Mouse (Mus musculus) intestine, postnatal 0 days (tissue): ENCODE measurements around the gene Klhl31. TPM values are rescaled to one million over a fixed set of nuclear protein-coding genes. Genes with fewer than 3 reads are reported as not detected.

Experiments used
- ATAC-seq: fragments of 200-750 bp; cut with Nextera tagmentation; 2 replicates; pipeline ENCODE4 v1.8.0; 2017; ENCODE audit warnings: mild to moderate bottlenecking, moderate TSS enrichment, moderate library complexity
- H3K27ac ChIP-seq: fragments of 300-500 bp; sonication (generic); 2 replicates; pipeline ENCODE4 v1.5.1; 2014; ENCODE audit warnings: mild to moderate bottlenecking, low read depth, low read length, moderate library complexity
- H3K27me3 ChIP-seq: fragments of 300-500 bp; sonication (generic); replicated peaks from 2 replicates; pipeline ENCODE4 v1.6.1; 2014; ENCODE audit warnings: low read length, mixed read lengths; ENCODE audit not compliant: control insufficient read depth, insufficient read depth
- H3K36me3 ChIP-seq: fragments of 300-500 bp; sonication (generic); 2 replicates; pipeline ENCODE4 v1.6.1; 2014; ENCODE audit warnings: mild to moderate bottlenecking, moderate library complexity; ENCODE audit not compliant: control insufficient read depth, insufficient read depth
- H3K4me1 ChIP-seq: fragments of 300-500 bp; sonication (generic); replicated peaks from 2 replicates; pipeline ENCODE4 v1.6.1; 2014; ENCODE audit warnings: antibody characterized with exemption, low read length, mixed read lengths; ENCODE audit not compliant: control insufficient read depth, insufficient read depth
- H3K4me2 ChIP-seq: fragments of 300-500 bp; sonication (generic); replicated peaks from 2 replicates; pipeline ENCODE4 v1.6.1; 2014; ENCODE audit warnings: low read depth, mild to moderate bottlenecking, moderate library complexity
- H3K4me3 ChIP-seq: fragments of 300-500 bp; sonication (generic); 2 replicates; pipeline ENCODE4 v1.5.1; 2014; ENCODE audit warnings: low read depth, low read length
- H3K9ac ChIP-seq: fragments of 300-500 bp; sonication (generic); 2 replicates; pipeline ENCODE4 v1.6.1; 2014; ENCODE audit warnings: mild to moderate bottlenecking, low read depth, low read length
- H3K9me3 ChIP-seq: fragments of 300-500 bp; sonication (generic); 2 replicates; pipeline ENCODE4 v1.6.1; 2016; ENCODE audit warnings: mixed run types; ENCODE audit not compliant: control insufficient read depth
- CTCF ChIP-seq: sonication (generic); IDR thresholded peaks from 2 replicates; pipeline ENCODE4 v1.5.1; 2016; ENCODE audit warnings: low read depth, mild to moderate bottlenecking, control low read depth, antibody characterized with exemption, moderate library complexity
- WGBS: fragments of 180-500 bp; shearing (Covaris S2); extraction: QIAGEN DNeasy Blood & Tissue Kit; methylation state at CpG from one replicate; pipeline ENCODE4 v1.1.7; 2014; 5-methylcytosine and 5-hydroxymethylcytosine counted together
- polyA plus RNA-seq: library from polyadenylated mRNA; unstranded; fragments of >200 nt; fragmentation: Nextera tagmentation; extraction: Ambion mirVana; gene quantifications from 2 replicates; pipeline ENCODE4 v1.2.1, GENCODE M21; 2015

Gene Klhl31
- polyA plus RNA-seq, 1 experiment from 2014 or later: not detected

DNA sequence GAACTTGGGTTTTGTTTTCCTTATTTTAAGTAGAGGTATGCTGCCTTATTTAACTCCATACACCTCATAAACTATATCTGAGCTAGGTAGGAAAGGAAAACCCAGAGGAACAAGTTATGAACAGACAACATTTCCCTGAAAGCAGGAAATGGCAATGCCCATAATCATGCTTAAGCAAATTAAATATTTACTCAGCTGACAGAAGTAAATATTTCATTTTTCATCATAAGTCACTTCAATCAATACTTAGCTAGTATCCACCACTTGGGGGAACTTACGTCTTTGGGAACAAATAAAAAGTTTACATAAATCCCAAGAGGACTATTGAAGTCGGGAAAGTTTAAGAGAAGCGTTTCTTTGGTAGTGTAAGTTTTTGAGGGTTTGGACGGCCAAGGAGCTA, 67.2 kb downstream of the Klhl31 start:
- 60% methylated on average over 4 of the region's 4 CpGs for WGBS
- Histone ChIP-seq H3K4me1 (no peaks in the 10 kb centered on the region), H3K27ac (peak overlapping the region; percentile 65; the same call in 1 of the 2 replicates), H3K9ac (no peak overlapping the region), H3K9me3 (no peaks in the 10 kb centered on the region), H3K4me2 (no peak overlapping the region), H3K27me3 (no peaks in the 10 kb centered on the region), H3K4me3 (no peak overlapping the region), H3K36me3 (no peaks in the 10 kb centered on the region)
- ATAC-seq: no peak
- TF ChIP-seq CTCF: no peak

DNA sequence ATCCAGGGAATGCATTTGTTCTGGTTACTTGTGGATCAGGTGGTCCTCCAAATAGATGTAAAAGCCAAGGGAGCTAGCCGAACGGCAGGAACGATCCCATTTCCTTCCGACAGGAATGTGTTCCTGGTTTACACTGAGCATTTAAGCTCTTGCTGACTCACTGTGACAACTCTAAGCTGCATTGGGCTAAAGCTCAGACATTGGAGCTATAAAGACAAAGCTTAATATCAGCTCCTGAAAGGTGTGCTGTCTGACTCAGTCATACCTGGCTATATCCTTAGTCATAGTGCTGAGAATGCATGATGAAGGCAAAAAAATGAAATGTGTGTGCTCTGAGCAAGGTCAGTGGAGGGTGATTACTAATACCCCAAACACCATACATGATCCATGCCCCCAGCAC, 67.8 kb downstream of the Klhl31 start:
- H3K27ac ChIP-seq: peak overlapping the region; percentile 68
- no peaks in the 10 kb centered on the region for H3K4me1 ChIP-seq
- H3K4me3 ChIP-seq: no peak overlapping the region
- ATAC-seq: peak; percentile 83
- WGBS: 47% methylated on average over 4 of the region's 4 CpGs
- no peak for TF ChIP-seq CTCF
- H3K9ac ChIP-seq: no peak overlapping the region
- no peak overlapping the region for H3K4me2 ChIP-seq
- H3K27me3 ChIP-seq: no peaks in the 10 kb centered on the region
- no peaks in the 10 kb centered on the region for H3K36me3 ChIP-seq
- no peaks in the 10 kb centered on the region for H3K9me3 ChIP-seq

DNA sequence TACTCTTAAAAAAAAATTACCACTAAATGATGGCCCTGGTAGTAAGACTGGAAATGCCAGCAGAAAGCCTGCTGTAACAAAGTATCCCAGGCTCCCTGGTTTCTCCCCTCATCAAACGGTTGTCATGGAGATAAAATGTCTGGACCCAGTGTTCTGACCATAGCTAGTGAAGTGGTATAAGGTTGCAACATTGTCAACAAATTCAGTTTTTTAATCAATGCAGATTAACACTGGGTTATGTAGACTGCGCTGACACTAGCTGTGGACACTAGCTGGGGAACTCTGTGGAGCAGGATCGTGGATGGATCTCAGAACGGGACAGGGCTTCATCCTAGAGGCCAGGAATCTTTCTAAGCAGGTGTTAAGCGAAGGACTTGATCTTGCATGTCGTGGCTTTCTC, 70.2 kb downstream of the Klhl31 start:
- H3K27ac ChIP-seq: no peak overlapping the region
- ATAC-seq: no peak
- no peaks in the 10 kb centered on the region for H3K27me3 ChIP-seq
- H3K4me3 ChIP-seq: no peak overlapping the region
- no peaks in the 10 kb centered on the region for H3K4me1 ChIP-seq
- TF ChIP-seq CTCF: no peak
- WGBS: 89% methylated on average over 6 of the region's 6 CpGs
- no peaks in the 10 kb centered on the region for H3K9me3 ChIP-seq
- H3K9ac ChIP-seq: no peak overlapping the region
- H3K4me2 ChIP-seq: no peak overlapping the region
- no peaks in the 10 kb centered on the region for H3K36me3 ChIP-seq

DNA sequence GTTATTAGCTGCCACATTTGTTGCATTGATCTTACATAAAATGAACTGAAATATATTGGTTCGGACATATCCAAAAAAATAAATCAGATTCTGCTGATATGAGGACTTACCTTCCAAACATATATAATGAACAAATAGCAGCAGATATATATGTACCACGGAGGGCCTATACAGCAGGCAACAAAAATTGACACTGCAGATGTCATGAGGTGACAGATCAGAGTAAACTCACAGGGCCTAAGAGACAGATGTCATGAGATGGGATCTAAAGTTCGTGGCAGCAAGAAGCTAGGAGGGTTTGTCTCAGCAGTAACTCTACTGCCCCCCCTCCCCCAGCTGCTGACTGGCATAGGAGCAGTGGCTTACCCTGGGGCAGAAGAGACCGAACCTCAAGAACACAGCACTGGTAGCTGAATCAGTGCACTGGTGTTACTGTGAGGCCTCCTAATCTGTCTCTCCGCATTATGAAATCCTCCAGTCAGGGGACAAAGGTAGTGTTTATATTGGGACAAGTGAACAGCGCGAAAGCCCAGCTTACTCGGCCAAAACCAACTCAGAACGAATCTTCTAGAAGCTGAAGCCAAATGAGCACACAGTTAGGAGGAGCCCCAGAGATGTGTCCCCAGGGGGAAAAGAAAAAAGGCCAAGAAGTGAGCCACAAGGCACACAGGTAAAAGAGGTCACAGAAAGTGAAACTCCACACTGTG, 71.3 kb downstream of the Klhl31 start:
- Histone ChIP-seq H3K9ac (no peak overlapping the region), H3K4me3 (no peak overlapping the region), H3K27me3 (no peaks in the 10 kb centered on the region), H3K36me3 (no peaks in the 10 kb centered on the region), H3K9me3 (no peaks in the 10 kb centered on the region), H3K27ac (peak overlapping the region; percentile 69), H3K4me2 (peak overlapping the region; percentile 37; the same call in 1 of the 2 replicates), H3K4me1 (no peaks in the 10 kb centered on the region)
- TF ChIP-seq CTCF: no peak
- WGBS: 34% methylated on average over 9 of the region's 9 CpGs
- ATAC-seq: peak; percentile 70

DNA sequence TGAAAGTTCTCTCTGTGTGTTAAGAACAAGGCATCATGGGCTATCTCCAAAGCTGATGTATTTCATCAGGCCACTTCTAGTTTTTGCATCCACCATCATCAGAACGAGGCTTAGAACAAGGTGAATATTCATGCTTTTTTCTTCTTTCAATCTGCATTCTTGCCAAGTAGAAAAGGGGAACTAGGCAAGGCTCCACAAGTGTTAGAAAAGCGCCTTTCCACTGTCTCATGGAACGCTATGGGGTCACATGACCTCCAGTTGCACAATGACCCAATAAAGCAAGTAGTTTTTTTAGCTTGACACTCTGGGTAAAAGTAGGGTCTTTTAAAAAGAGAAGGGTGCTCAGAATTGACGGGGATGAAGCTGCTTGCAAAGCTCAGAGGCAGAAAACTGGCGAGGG, 72.7 kb downstream of the Klhl31 start:
- no peaks in the 10 kb centered on the region for H3K4me1 ChIP-seq
- H3K9ac ChIP-seq: no peak overlapping the region
- H3K27ac ChIP-seq: no peak overlapping the region
- H3K27me3 ChIP-seq: no peaks in the 10 kb centered on the region
- H3K9me3 ChIP-seq: no peaks in the 10 kb centered on the region
- no peak overlapping the region for H3K4me3 ChIP-seq
- H3K4me2 ChIP-seq: no peak overlapping the region
- ATAC-seq: no peak
- H3K36me3 ChIP-seq: no peaks in the 10 kb centered on the region
- 65% methylated on average over 5 of the region's 5 CpGs for WGBS
- TF ChIP-seq CTCF: no peak

Other genes starting within 250 kb of the Klhl31 start
- 21.6 and 22.3 TPM in 2 replicates for gene Lrrc1, start 91.6 kb upstream of the Klhl31 start, polyA plus RNA-seq
- 12.9 and 19.6 TPM in 2 replicates for gene Gclc, start 118.0 kb downstream of the Klhl31 start, polyA plus RNA-seq